Mouse (Mus musculus) CH12.LX (cell line): ENCODE data around the gene Nop53. TPM values are rescaled to one million over a fixed set of nuclear protein-coding genes. Genes with fewer than 3 reads are reported as not detected.

Experiments used
- DNase-seq: peaks from one replicate; pipeline ENCODE4 v3.0.0-alpha.2; 2013; ENCODE audit errors: extremely low read depth
- H3K27ac ChIP-seq: 2 replicates; pipeline ENCODE4 v1.5.1; 2012; ENCODE audit warnings: low read depth, mild to moderate bottlenecking, control low read depth, moderate library complexity; ENCODE audit not compliant: insufficient read depth
- H3K27me3 ChIP-seq: replicated peaks from 2 replicates; pipeline ENCODE3; 2012; ENCODE audit warnings: inconsistent platforms
- H3K36me3 ChIP-seq, 2 experiments: replicated peaks in 1 of 2; 2 replicates each; pipeline versions ENCODE3 to v1.6.1; 2012; ENCODE audit warnings: inconsistent platforms in 1 of 2, low read length in 1 of 2, mild to moderate bottlenecking in 1 of 2, mixed read lengths in 1 of 2, moderate library complexity in 1 of 2; ENCODE audit not compliant: control insufficient read depth in 1 of 2, insufficient read depth in 1 of 2
- H3K4me1 ChIP-seq, 2 experiments: 2 replicates each; pipeline ENCODE4 v1.6.1; 2012; ENCODE audit warnings: inconsistent platforms in 1 of 2, moderate library complexity in 1 of 2; ENCODE audit not compliant: insufficient read depth in 2 of 2, control insufficient read depth in 1 of 2
- H3K4me2 ChIP-seq: 2 replicates; pipeline ENCODE4 v1.6.1; 2012; ENCODE audit warnings: low read depth, mild to moderate bottlenecking, control low read depth; ENCODE audit not compliant: poor library complexity, insufficient read depth, severe bottlenecking
- H3K4me3 ChIP-seq, 3 experiments: fragments of 150-350 bp in 1 of 3; sonication (generic) in 1 of 3; replicated peaks in 1 of 3; 2 replicates each; pipeline versions ENCODE3 to v1.5.1; 2011 to 2012; ENCODE audit warnings: low read depth in 2 of 3, low read length in 2 of 3, mild to moderate bottlenecking in 2 of 3, moderate library complexity in 2 of 3, control low read depth in 1 of 3, improper control_type of control experiment in 1 of 3, inconsistent platforms in 1 of 3, mixed read lengths in 1 of 3; ENCODE audit not compliant: poor library complexity in 1 of 3
- H3K79me2 ChIP-seq: replicated peaks from 2 replicates; pipeline ENCODE4 v1.6.1; 2012; ENCODE audit warnings: mild to moderate bottlenecking, moderate library complexity; ENCODE audit not compliant: control insufficient read depth, poor library complexity, insufficient read depth, severe bottlenecking; ENCODE audit errors: extremely low read depth
- H3K9ac ChIP-seq: 2 replicates; pipeline ENCODE4 v1.6.1; 2012; ENCODE audit warnings: low read depth, mild to moderate bottlenecking, control low read depth, moderate library complexity; ENCODE audit not compliant: insufficient read depth
- H3K9me3 ChIP-seq: replicated peaks from 2 replicates; pipeline ENCODE3; 2012; ENCODE audit warnings: low read length, inconsistent platforms, mixed read lengths
- EP300 ChIP-seq: IDR thresholded peaks from 2 replicates; pipeline ENCODE4 v1.6.1; 2011; ENCODE audit warnings: low read length, improper control_type of control experiment
- ETS1 ChIP-seq: conservative IDR thresholded peaks from 2 replicates; pipeline ENCODE4 v1.6.1; 2012; ENCODE audit warnings: low read depth, mild to moderate bottlenecking, inconsistent platforms, low read length, improper control_type of control experiment, moderate library complexity
- HCFC1 ChIP-seq: IDR thresholded peaks from 2 replicates; pipeline ENCODE4 v1.6.1; 2012; ENCODE audit warnings: low read depth, mild to moderate bottlenecking, inconsistent platforms, low read length, improper control_type of control experiment
- JUN ChIP-seq: IDR thresholded peaks from 2 replicates; pipeline ENCODE4 v1.6.1; 2011; ENCODE audit warnings: low read depth, mild to moderate bottlenecking, low read length, improper control_type of control experiment, moderate library complexity; ENCODE audit not compliant: insufficient read depth
- JUND ChIP-seq: conservative IDR thresholded peaks from 2 replicates; pipeline ENCODE4 v1.6.1; 2011; ENCODE audit warnings: low read depth, low read length, improper control_type of control experiment
- MAFK ChIP-seq: IDR thresholded peaks from 2 replicates; pipeline ENCODE4 v1.6.1; 2011; ENCODE audit warnings: low read length, improper control_type of control experiment; ENCODE audit not compliant: insufficient replicate concordance
- MAX ChIP-seq: IDR thresholded peaks from 2 replicates; pipeline ENCODE4 v1.6.1; 2011; ENCODE audit warnings: low read length, improper control_type of control experiment
- MAZ ChIP-seq: IDR thresholded peaks from 2 replicates; pipeline ENCODE4 v1.6.1; 2012; ENCODE audit warnings: low read depth, mild to moderate bottlenecking, inconsistent platforms, low read length, improper control_type of control experiment, moderate library complexity
- MEF2A ChIP-seq: IDR thresholded peaks from 2 replicates; pipeline ENCODE4 v1.6.1; 2014; ENCODE audit warnings: low read depth, mild to moderate bottlenecking, inconsistent platforms, low read length, improper control_type of control experiment, borderline replicate concordance
- MYC ChIP-seq: IDR thresholded peaks from 2 replicates; pipeline ENCODE4 v1.6.1; 2011; ENCODE audit warnings: low read depth, mild to moderate bottlenecking, improper control_type of control experiment, low read length
- NRF1 ChIP-seq: IDR thresholded peaks from 2 replicates; pipeline ENCODE4 v1.6.1; 2014; ENCODE audit warnings: low read depth, mild to moderate bottlenecking, inconsistent platforms, low read length, improper control_type of control experiment, moderate library complexity
- PAX5 ChIP-seq: IDR thresholded peaks from 2 replicates; pipeline ENCODE4 v1.6.1; 2012; ENCODE audit warnings: low read length, inconsistent platforms, mixed read lengths
- POLR2A ChIP-seq: IDR thresholded peaks from 2 replicates; pipeline ENCODE4 v1.6.1; 2011; ENCODE audit warnings: low read depth, mild to moderate bottlenecking, improper control_type of control experiment, low read length
- POLR2AphosphoS2 ChIP-seq: IDR thresholded peaks from 2 replicates; pipeline ENCODE4 v1.6.1; 2011; ENCODE audit warnings: low read depth, low read length, improper control_type of control experiment
- RAD21 ChIP-seq: IDR thresholded peaks from 2 replicates; pipeline ENCODE4 v1.6.1; 2011; ENCODE audit warnings: low read depth, mild to moderate bottlenecking, low read length, improper control_type of control experiment, moderate library complexity
- RCOR1 ChIP-seq: conservative IDR thresholded peaks from 2 replicates; pipeline ENCODE4 v1.6.1; 2012; ENCODE audit warnings: low read depth, mild to moderate bottlenecking, inconsistent platforms, low read length, improper control_type of control experiment
- SIN3A ChIP-seq: IDR thresholded peaks from 2 replicates; pipeline ENCODE4 v1.6.1; 2012; ENCODE audit warnings: low read length, improper control_type of control experiment, inconsistent platforms
- TBP ChIP-seq: conservative IDR thresholded peaks from 2 replicates; pipeline ENCODE4 v1.6.1; 2011; ENCODE audit warnings: low read depth, low read length, improper control_type of control experiment
- TCF12 ChIP-seq: IDR thresholded peaks from 2 replicates; pipeline ENCODE4 v1.6.1; 2014; ENCODE audit warnings: low read depth, mild to moderate bottlenecking, inconsistent platforms, low read length, improper control_type of control experiment
- UBTF ChIP-seq: IDR thresholded peaks from 2 replicates; pipeline ENCODE4 v1.6.1; 2012; ENCODE audit warnings: low read depth, mild to moderate bottlenecking, inconsistent platforms, low read length, improper control_type of control experiment, moderate library complexity
- USF1 ChIP-seq: IDR thresholded peaks from 2 replicates; pipeline ENCODE4 v1.6.1; 2014; ENCODE audit warnings: low read depth, mild to moderate bottlenecking, inconsistent platforms, low read length, improper control_type of control experiment
- USF2 ChIP-seq: conservative IDR thresholded peaks from 2 replicates; pipeline ENCODE4 v1.6.1; 2011; ENCODE audit warnings: low read depth, low read length, improper control_type of control experiment
- ZC3H11A ChIP-seq: IDR thresholded peaks from 2 replicates; pipeline ENCODE4 v1.6.1; 2012; ENCODE audit warnings: low read depth, mild to moderate bottlenecking, inconsistent platforms, low read length, improper control_type of control experiment
- ZMIZ1 ChIP-seq: IDR thresholded peaks from 2 replicates; pipeline ENCODE4 v1.6.1; 2012; ENCODE audit warnings: low read depth, mild to moderate bottlenecking, inconsistent platforms, low read length, improper control_type of control experiment
- ZNF384 ChIP-seq: IDR thresholded peaks from 2 replicates; pipeline ENCODE4 v1.6.1; 2012; ENCODE audit warnings: low read depth, low read length, improper control_type of control experiment, inconsistent platforms
- dilution Hi-C: fragments of 300-500 bp; cut with MboI; formaldehyde crosslinking; loops from 2 replicates; pipeline ENCODE4 v1.14.3; 2020; ENCODE audit warnings: low sequenced_read_pairs; ENCODE audit not compliant: extremely low pct_unique_long_range_greater_than_20kb, extremely low pct_ligation_motif_present
- in situ Hi-C: fragments of 300-500 bp; cut with MboI; formaldehyde crosslinking; loops from 3 replicates; pipeline ENCODE4 v1.14.3; 2019; ENCODE audit warnings: low sequenced_read_pairs, low pct_ligation_motif_present, low pct_unique_long_range_greater_than_20kb, mixed read lengths
- polyA plus RNA-seq: library from polyadenylated mRNA; unstranded; fragments of >175 nt; gene quantifications from 2 replicates; pipeline ENCODE4 v1.2.1, GENCODE M21; 2012; ENCODE audit warnings: low read depth; ENCODE audit not compliant: insufficient read length
- total RNA-seq, 2 experiments: library from RNA; depleted of rRNA; stranded (reverse); fragments of 300-350 nt in 1 of 2; fragments of >200 nt in 1 of 2; gene quantifications; 2 replicates each; pipeline ENCODE4 v1.2.3; 2012 to 2014

Nop53 gene
- total and polyA plus RNA-seq, 3 experiments = 199 to 310 (median 291) TPM

GRCm38 (mm10) chr7:15962311-15963288 is 16.7 kb upstream of the Nop53 start:
- Histone ChIP-seq H3K4me3 (no peak overlapping the region), H3K27me3 (no peaks in the 10 kb centered on the region), H3K9me3 (no peaks in the 10 kb centered on the region), H3K4me1 (peaks cover 3 to 42% of the 10 kb centered on the region in 2 experiments; a peak in 3 of 4 replicates), H3K27ac (no peak overlapping the region), H3K9ac (no peak overlapping the region), H3K4me2 (no peak overlapping the region), H3K36me3 (peaks cover under 1 to 4% of the 10 kb centered on the region in 2 experiments), H3K79me2 (no peaks in the 10 kb centered on the region)
- TF ChIP-seq EP300 (no peak), MAX (no peak), JUND (no peak), MEF2A (no peak), HCFC1 (no peak), TBP (no peak), MYC (no peak), SIN3A (no peak), NRF1 (no peak), JUN (no peak), ZMIZ1 (no peak), MAZ (no peak), POLR2A (no peak), RAD21 (no peak), USF1 (no peak), TCF12 (no peak), PAX5 (no peak), POLR2AphosphoS2 (no peak)
- no peak for DNase-seq
- in situ Hi-C loops = no loop called here
- dilution Hi-C loops = loop anchor here (25.0 kb wide), 1 partner anchor 200 kb away; no protein-coding TSS in a partner anchor

DNA sequence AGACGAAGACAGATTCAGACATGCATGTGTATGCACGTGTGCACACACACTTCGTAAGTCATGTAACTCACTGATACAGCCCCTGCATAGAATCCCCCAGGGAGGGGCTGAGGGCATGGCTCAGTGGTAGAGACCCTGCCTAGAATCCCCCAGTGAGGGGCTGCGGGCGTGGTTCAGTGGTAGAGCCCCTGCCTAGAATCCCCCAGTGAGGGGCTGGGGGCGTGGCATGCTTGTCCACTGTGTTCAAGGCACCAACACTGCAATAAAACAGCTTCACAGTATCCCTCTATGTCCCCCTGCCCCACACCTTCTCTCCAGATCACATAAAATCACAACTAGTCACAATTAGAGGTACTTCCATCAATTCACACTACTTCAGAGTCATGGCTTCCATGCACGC is 15.9 kb upstream of the Nop53 start:
- peaks cover 4 to 7% of the 10 kb centered on the region in 2 experiments for H3K36me3 ChIP-seq

More for the DNA sequence above, 15.9 kb upstream of the Nop53 start:
- Histone ChIP-seq H3K4me2 (no peak overlapping the region), H3K4me1 (peaks cover 3 to 40% of the 10 kb centered on the region in 2 experiments; a peak in 3 of 4 replicates), H3K4me3 (no peak overlapping the region), H3K27ac (no peak overlapping the region), H3K27me3 (no peaks in the 10 kb centered on the region), H3K79me2 (no peaks in the 10 kb centered on the region), H3K9me3 (no peaks in the 10 kb centered on the region), H3K9ac (no peak overlapping the region)
- TF ChIP-seq JUN = no peak
- no peak for TF ChIP-seq MAFK
- no peak for TF ChIP-seq RCOR1
- no peak for TF ChIP-seq TCF12
- TF ChIP-seq MEF2A = no peak
- TF ChIP-seq POLR2AphosphoS2 = no peak
- TF ChIP-seq ETS1 = no peak
- no peak for TF ChIP-seq ZC3H11A
- no peak for TF ChIP-seq HCFC1
- TF ChIP-seq MYC = no peak
- TF ChIP-seq USF2 = no peak
- no peak for TF ChIP-seq POLR2A
- TF ChIP-seq ZNF384 = no peak
- no peak for TF ChIP-seq UBTF
- dilution Hi-C loops = loop anchor here (25.0 kb wide), 1 partner anchor 201 kb away; no protein-coding TSS in a partner anchor
- no peak for DNase-seq
- in situ Hi-C loops = no loop called here
